Mouse (Mus musculus) CH12.LX (cell line): ENCODE results near the gene Eloa. TPM values are rescaled to one million over a fixed set of nuclear protein-coding genes. Genes with fewer than 3 reads are reported as not detected.

Experiments used
- DNase-seq: peaks from one replicate; pipeline ENCODE4 v3.0.0-alpha.2; 2013; ENCODE audit errors: extremely low read depth
- H3K27ac ChIP-seq: 2 replicates; pipeline ENCODE4 v1.5.1; 2012; ENCODE audit warnings: low read depth, mild to moderate bottlenecking, control low read depth, moderate library complexity; ENCODE audit not compliant: insufficient read depth
- H3K27me3 ChIP-seq: replicated peaks from 2 replicates; pipeline ENCODE3; 2012; ENCODE audit warnings: inconsistent platforms
- H3K36me3 ChIP-seq, 2 experiments: replicated peaks in 1 of 2; 2 replicates each; pipeline versions ENCODE3 to v1.6.1; 2012; ENCODE audit warnings: inconsistent platforms in 1 of 2, low read length in 1 of 2, mild to moderate bottlenecking in 1 of 2, mixed read lengths in 1 of 2, moderate library complexity in 1 of 2; ENCODE audit not compliant: control insufficient read depth in 1 of 2, insufficient read depth in 1 of 2
- H3K4me1 ChIP-seq, 2 experiments: 2 replicates each; pipeline ENCODE4 v1.6.1; 2012; ENCODE audit warnings: inconsistent platforms in 1 of 2, moderate library complexity in 1 of 2; ENCODE audit not compliant: insufficient read depth in 2 of 2, control insufficient read depth in 1 of 2
- H3K4me2 ChIP-seq: 2 replicates; pipeline ENCODE4 v1.6.1; 2012; ENCODE audit warnings: low read depth, mild to moderate bottlenecking, control low read depth; ENCODE audit not compliant: poor library complexity, insufficient read depth, severe bottlenecking
- H3K4me3 ChIP-seq, 3 experiments: fragments of 150-350 bp in 1 of 3; sonication (generic) in 1 of 3; replicated peaks in 1 of 3; 2 replicates each; pipeline versions ENCODE3 to v1.5.1; 2011 to 2012; ENCODE audit warnings: low read depth in 2 of 3, low read length in 2 of 3, mild to moderate bottlenecking in 2 of 3, moderate library complexity in 2 of 3, control low read depth in 1 of 3, improper control_type of control experiment in 1 of 3, inconsistent platforms in 1 of 3, mixed read lengths in 1 of 3; ENCODE audit not compliant: poor library complexity in 1 of 3
- H3K79me2 ChIP-seq: replicated peaks from 2 replicates; pipeline ENCODE4 v1.6.1; 2012; ENCODE audit warnings: mild to moderate bottlenecking, moderate library complexity; ENCODE audit not compliant: control insufficient read depth, poor library complexity, insufficient read depth, severe bottlenecking; ENCODE audit errors: extremely low read depth
- H3K9ac ChIP-seq: 2 replicates; pipeline ENCODE4 v1.6.1; 2012; ENCODE audit warnings: low read depth, mild to moderate bottlenecking, control low read depth, moderate library complexity; ENCODE audit not compliant: insufficient read depth
- H3K9me3 ChIP-seq: replicated peaks from 2 replicates; pipeline ENCODE3; 2012; ENCODE audit warnings: low read length, inconsistent platforms, mixed read lengths
- CTCF ChIP-seq, 2 experiments: IDR thresholded peaks in 1 of 2; conservative IDR thresholded peaks in 1 of 2; 2 replicates each; pipeline ENCODE4 v1.5.1; 2011 to 2012; ENCODE audit warnings: low read depth in 2 of 2, low read length in 2 of 2, improper control_type of control experiment in 1 of 2, inconsistent platforms in 1 of 2, mild to moderate bottlenecking in 1 of 2, moderate library complexity in 1 of 2
- ELF1 ChIP-seq: IDR thresholded peaks from 2 replicates; pipeline ENCODE4 v1.6.1; 2014; ENCODE audit warnings: low read depth, mild to moderate bottlenecking, inconsistent platforms, low read length, improper control_type of control experiment
- HCFC1 ChIP-seq: IDR thresholded peaks from 2 replicates; pipeline ENCODE4 v1.6.1; 2012; ENCODE audit warnings: low read depth, mild to moderate bottlenecking, inconsistent platforms, low read length, improper control_type of control experiment
- MAX ChIP-seq: IDR thresholded peaks from 2 replicates; pipeline ENCODE4 v1.6.1; 2011; ENCODE audit warnings: low read length, improper control_type of control experiment
- MYC ChIP-seq: IDR thresholded peaks from 2 replicates; pipeline ENCODE4 v1.6.1; 2011; ENCODE audit warnings: low read depth, mild to moderate bottlenecking, improper control_type of control experiment, low read length
- PAX5 ChIP-seq: IDR thresholded peaks from 2 replicates; pipeline ENCODE4 v1.6.1; 2012; ENCODE audit warnings: low read length, inconsistent platforms, mixed read lengths
- RAD21 ChIP-seq: IDR thresholded peaks from 2 replicates; pipeline ENCODE4 v1.6.1; 2011; ENCODE audit warnings: low read depth, mild to moderate bottlenecking, low read length, improper control_type of control experiment, moderate library complexity
- RCOR1 ChIP-seq: conservative IDR thresholded peaks from 2 replicates; pipeline ENCODE4 v1.6.1; 2012; ENCODE audit warnings: low read depth, mild to moderate bottlenecking, inconsistent platforms, low read length, improper control_type of control experiment
- SMC3 ChIP-seq: IDR thresholded peaks from 2 replicates; pipeline ENCODE4 v1.6.1; 2011; ENCODE audit warnings: low read depth, low read length, improper control_type of control experiment
- USF1 ChIP-seq: IDR thresholded peaks from 2 replicates; pipeline ENCODE4 v1.6.1; 2014; ENCODE audit warnings: low read depth, mild to moderate bottlenecking, inconsistent platforms, low read length, improper control_type of control experiment
- USF2 ChIP-seq: conservative IDR thresholded peaks from 2 replicates; pipeline ENCODE4 v1.6.1; 2011; ENCODE audit warnings: low read depth, low read length, improper control_type of control experiment
- ZC3H11A ChIP-seq: IDR thresholded peaks from 2 replicates; pipeline ENCODE4 v1.6.1; 2012; ENCODE audit warnings: low read depth, mild to moderate bottlenecking, inconsistent platforms, low read length, improper control_type of control experiment
- dilution Hi-C: fragments of 300-500 bp; cut with MboI; formaldehyde crosslinking; loops from 2 replicates; pipeline ENCODE4 v1.14.3; 2020; ENCODE audit warnings: low sequenced_read_pairs; ENCODE audit not compliant: extremely low pct_unique_long_range_greater_than_20kb, extremely low pct_ligation_motif_present
- in situ Hi-C: fragments of 300-500 bp; cut with MboI; formaldehyde crosslinking; loops from 3 replicates; pipeline ENCODE4 v1.14.3; 2019; ENCODE audit warnings: low sequenced_read_pairs, low pct_ligation_motif_present, low pct_unique_long_range_greater_than_20kb, mixed read lengths
- polyA plus RNA-seq: library from polyadenylated mRNA; unstranded; fragments of >175 nt; gene quantifications from 2 replicates; pipeline ENCODE4 v1.2.1, GENCODE M21; 2012; ENCODE audit warnings: low read depth; ENCODE audit not compliant: insufficient read length
- total RNA-seq, 2 experiments: library from RNA; depleted of rRNA; stranded (reverse); fragments of 300-350 nt in 1 of 2; fragments of >200 nt in 1 of 2; gene quantifications; 2 replicates each; pipeline ENCODE4 v1.2.3; 2012 to 2014

Gene Eloa
- total and polyA plus RNA-seq, 3 experiments, result 45.8 to 66.2 (median 66.0) TPM

GRCm38 (mm10) chr4:136057916-136058315 is 36.4 kb upstream of the Eloa start:
- no peak for TF ChIP-seq CTCF (conservative IDR thresholded peaks at IDR 0.05 in 1 of 2, IDR thresholded peaks at IDR 0.05 in 1 of 2; ENCODE audit: low read depth in 2 of 2, low read length in 2 of 2)
- no peak for TF ChIP-seq PAX5
- no peak for TF ChIP-seq USF2
- TF ChIP-seq, all 38 proteins: peak for 0
- dilution Hi-C loops (no loop called here), in situ Hi-C loops (no loop called here)
- H3K4me3 ChIP-seq, result no peak overlapping the region
- H3K27ac ChIP-seq, result no peak overlapping the region
- peaks cover 18% of the 10 kb centered on the region for H3K27me3 ChIP-seq
- peaks cover 0 to 9% of the 10 kb centered on the region in 2 experiments; a peak in 2 of 4 replicates for H3K4me1 ChIP-seq
- H3K9ac ChIP-seq, result no peak overlapping the region
- H3K9me3 ChIP-seq, result no peaks in the 10 kb centered on the region
- DNase-seq, result no peak
- H3K4me2 ChIP-seq, result no peak overlapping the region
- no peaks in the 10 kb centered on the region for H3K36me3 ChIP-seq
- H3K79me2 ChIP-seq, result peaks cover under 1% of the 10 kb centered on the region; the same call in 1 of the 2 replicates

GRCm38 (mm10) chr4:136056030-136056429 is 34.5 kb upstream of the Eloa start:
- H3K27me3 ChIP-seq, result peaks cover 5% of the 10 kb centered on the region
- DNase-seq, result no peak
- dilution Hi-C loops, result no loop called here
- peaks cover 0 to 9% of the 10 kb centered on the region in 2 experiments; a peak in 2 of 4 replicates for H3K4me1 ChIP-seq
- H3K4me3 ChIP-seq, result no peak overlapping the region
- no peaks in the 10 kb centered on the region for H3K9me3 ChIP-seq
- peaks cover 13 to 14% of the 10 kb centered on the region in 2 experiments for H3K36me3 ChIP-seq
- H3K9ac ChIP-seq, result no peak overlapping the region
- TF ChIP-seq RCOR1, result no peak
- no peak for TF ChIP-seq ZC3H11A
- TF ChIP-seq USF1, result no peak
- TF ChIP-seq MAX, result no peak
- H3K79me2 ChIP-seq, result peaks cover 19% of the 10 kb centered on the region
- no peak overlapping the region for H3K27ac ChIP-seq
- H3K4me2 ChIP-seq, result no peak overlapping the region
- in situ Hi-C loops, result no loop called here

GRCm38 (mm10) chr4:136053843-136054242 is 32.3 kb upstream of the Eloa start:
- Histone ChIP-seq H3K9me3 (no peaks in the 10 kb centered on the region), H3K79me2 (peaks cover 36% of the 10 kb centered on the region), H3K4me3 (no peak overlapping the region), H3K4me2 (no peak overlapping the region), H3K4me1 (peaks cover 12 to 30% of the 10 kb centered on the region in 2 experiments), H3K27me3 (peaks cover 3% of the 10 kb centered on the region), H3K36me3 (peaks cover 33 to 35% of the 10 kb centered on the region in 2 experiments), H3K27ac (no peak overlapping the region), H3K9ac (no peak overlapping the region)
- DNase-seq, result no peak
- dilution Hi-C loops, result no loop called here
- in situ Hi-C loops, result loop anchor here (5.0 kb wide), 2 partner anchors 77 to 157 kb away; partner anchors contain the start of gene Cnr2
- TF ChIP-seq ZC3H11A (no peak; the same call in 1 of the 2 replicates), CTCF (conservative IDR thresholded peaks at IDR 0.05 in 1 of 2, IDR thresholded peaks at IDR 0.05 in 1 of 2; ENCODE audit: low read depth in 2 of 2, low read length in 2 of 2) (peak; percentile 24 to 75; a peak in 3 of 4 replicates), RCOR1 (no peak), RAD21 (peak; percentile 56), HCFC1 (no peak), ELF1 (no peak), SMC3 (peak; percentile 61), MYC (peak; percentile 95)
